Mouse (Mus musculus) embryonic fibroblast, embryonic 13.5 days (primary cell): Measurements from ENCODE around the gene Apc2.

Experiments
- CTCF ChIP-seq: IDR thresholded peaks from 2 replicates; pipeline ENCODE4 v1.5.1; 2011; ENCODE audit warnings: mild to moderate bottlenecking, control low read depth, low read length, moderate library complexity, borderline replicate concordance; ENCODE audit not compliant: insufficient read depth
- POLR2A ChIP-seq: IDR thresholded peaks from 2 replicates; pipeline ENCODE4 v1.6.1; 2011; ENCODE audit warnings: low read depth, mild to moderate bottlenecking, control low read depth, low read length, moderate library complexity

DNA sequence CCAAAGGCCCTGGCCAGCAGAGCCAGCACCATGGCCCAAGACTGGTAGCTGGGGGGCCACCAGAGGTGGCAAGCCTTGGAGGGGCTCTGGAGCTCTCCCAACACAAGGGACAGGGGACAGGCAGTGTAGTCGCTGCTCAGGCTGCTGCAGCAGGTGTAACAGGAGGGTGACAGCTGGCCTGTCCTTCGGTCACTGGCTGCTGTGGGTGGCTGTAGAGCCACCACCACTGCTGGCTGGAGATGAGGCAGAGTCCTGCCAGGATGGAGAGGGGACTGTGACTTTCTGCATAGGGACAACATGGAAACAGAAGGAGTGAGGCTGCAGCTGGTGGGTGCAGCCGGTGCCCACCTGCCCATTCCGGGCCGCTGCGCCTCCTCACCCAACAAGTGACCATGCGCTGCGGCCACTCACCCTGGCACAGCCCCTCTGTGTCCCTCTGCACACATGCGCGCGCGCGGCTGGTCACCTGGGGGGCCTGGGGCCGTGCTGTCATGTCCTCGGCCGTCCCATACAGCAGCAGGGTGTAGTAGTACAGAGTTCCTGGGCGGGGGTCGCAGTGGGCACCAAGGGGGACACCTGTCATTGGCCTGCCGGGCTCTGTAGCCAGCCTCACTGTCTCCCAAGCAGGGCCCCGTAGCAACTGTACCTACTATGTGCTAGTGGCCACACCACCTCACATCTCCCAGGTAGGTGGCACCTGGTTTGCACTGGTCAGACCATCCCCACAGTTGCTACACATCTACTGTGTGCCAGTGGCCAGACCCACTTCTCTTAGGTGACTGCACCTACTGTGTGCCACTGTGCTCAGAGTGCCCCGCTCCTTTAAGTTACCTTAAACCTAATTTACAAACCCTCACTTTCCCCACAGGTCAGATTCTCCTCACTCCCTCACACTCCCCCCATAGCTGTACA is 26.1 kb downstream of the Apc2 start:
- TF ChIP-seq CTCF (no peak), POLR2A (no peak)
